Comparison of ENCODE assay signal across 8 mouse cellular contexts in the genomic region with DNA sequence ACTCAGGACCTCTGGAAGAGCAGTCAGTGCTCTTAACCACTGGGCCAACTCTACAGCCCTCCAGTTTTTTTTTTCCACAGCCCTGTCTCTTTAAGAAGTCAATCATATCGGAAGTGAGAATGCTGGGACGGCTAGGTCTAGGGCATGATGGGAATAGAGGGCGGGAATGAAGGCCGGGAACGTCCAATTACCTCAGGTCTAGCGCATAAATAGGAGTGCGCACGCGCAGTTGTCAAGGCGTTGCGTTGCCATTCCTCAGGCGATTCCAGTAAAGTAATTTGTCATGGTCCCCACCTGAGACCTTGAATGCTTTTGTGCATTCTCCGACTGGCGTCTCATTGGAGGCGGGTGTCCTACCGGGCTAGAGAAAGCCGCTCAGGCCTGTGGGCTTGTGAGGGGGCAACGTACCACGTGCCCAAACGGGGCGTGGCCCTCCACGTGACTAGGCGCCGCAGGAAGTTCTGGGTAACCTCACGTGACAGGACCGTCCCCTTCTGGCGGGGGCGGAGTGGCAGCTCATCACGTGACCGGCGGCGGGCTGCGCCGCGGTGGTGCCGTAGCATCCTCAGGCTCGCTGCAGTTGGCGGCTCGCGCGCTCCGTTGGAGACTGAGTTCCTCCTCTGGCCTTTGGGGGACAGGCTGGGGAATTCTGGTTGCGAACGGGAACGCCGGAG. TPM values are rescaled to one million over a fixed set of nuclear protein-coding genes. Genes with fewer than 3 reads are reported as not detected.
DNase-seq lines count a peak whose midpoint lies in the region; ATAC-seq and TF ChIP-seq lines count a peak whose summit lies in the region.

A gene (plus strand): TSS at position 509 of the 674 bp plus-strand sequence.

- H3K4me2 ChIP-seq in lung, embryonic 15.5 days: peak within 1 kb of the TSS; percentile 69

- peak; percentile 74; the same call in 1 of the 2 replicates for TF ChIP-seq POLR2A in thymus, adult 2 months (IDR thresholded peaks at IDR 0.05; ENCODE audit: control insufficient read depth, extremely low read depth, insufficient read depth, low read length, poor library complexity)

- peak; percentile 85 for DNase-seq in Patski (ENCODE audit: low read depth, low spot score)
- DNase-seq in cerebellum, postnatal 10 days: peak; percentile 99
- peak; percentile 94 to 96 for DNase-seq in frontal cortex, adult 2 months (ENCODE audit: extremely low spot score in 1 of 2, low spot score in 1 of 2)
- peak; percentile 97 for DNase-seq in hindbrain, embryonic 10.5 days (ENCODE audit: low spot score)
- peak; percentile 93 for DNase-seq in layer of hippocampus, adult 9-10 months (ENCODE audit: low spot score)
- DNase-seq in ovary, adult 18-20 months (ENCODE audit: low spot score): peak; percentile 94
- DNase-seq in thymus, adult 2 months: peak; percentile 94

- TF ChIP-seq CTCF in Patski (IDR thresholded peaks at IDR 0.05): no peak
- peak; percentile 45; the same call in 1 of the 2 replicates for TF ChIP-seq CTCF in thymus, adult 2 months (IDR thresholded peaks at IDR 0.05; ENCODE audit: borderline replicate concordance, control insufficient read depth, extremely low read depth, insufficient read depth, low read length, poor library complexity)

- CTCF ChIA-PET in Patski (lab: Charles Lee): no interaction called here

- peak; percentile 92 for ATAC-seq in Patski
- ATAC-seq in lung, embryonic 15.5 days (ENCODE audit: borderline replicate concordance, extremely low read depth, low FRiP score, low TSS enrichment): peak; percentile 97

- H3K27ac ChIP-seq in hindbrain, embryonic 10.5 days: peak within 1 kb of the TSS; percentile 93
- H3K27ac ChIP-seq in lung, embryonic 15.5 days: peak within 1 kb of the TSS; percentile 87
- 0 out of 2 replicates have a peak within 1 kb of the TSS, but pooled peaks have one; percentile 29 for H3K27ac ChIP-seq in thymus, adult 2 months (ENCODE audit: control insufficient read depth, insufficient read depth, low read length)

- peak within 1 kb of the TSS; percentile 70 for H3K4me3 ChIP-seq in hindbrain, embryonic 10.5 days
- H3K4me3 ChIP-seq in lung, embryonic 15.5 days: peak within 1 kb of the TSS; percentile 56
- H3K4me3 ChIP-seq in thymus, adult 2 months (ENCODE audit: control insufficient read depth, insufficient read depth, low read length): peak within 1 kb of the TSS; percentile 53

- WGBS in hindbrain, embryonic 10.5 days: under 1% methylated on average over 46 of the region's 46 CpGs
- WGBS in lung, embryonic 15.5 days: under 1% methylated on average over 46 of the region's 46 CpGs
- 1% methylated on average over 46 of the region's 46 CpGs for WGBS in thymus, adult 2 months

- H3K9ac ChIP-seq in lung, embryonic 15.5 days: peak within 1 kb of the TSS; percentile 43

- 0 out of 2 replicates have a peak, but pooled peaks cover 3% of the 10 kb centered on the region for H3K36me3 ChIP-seq in hindbrain, embryonic 10.5 days
- no peaks in the 10 kb centered on the region for H3K36me3 ChIP-seq in lung, embryonic 15.5 days
- H3K36me3 ChIP-seq in thymus, adult 2 months (ENCODE audit: control insufficient read depth, insufficient read depth, low read length): no peaks in the 10 kb centered on the region

- POLR2A ChIA-PET in Patski (lab: Charles Lee): interaction anchor here (1.4 kb wide), 1 partner anchor 56 kb away, joined by 3 read pairs; a partner anchor contains a TSS

- no peaks in the 10 kb centered on the region for H3K27me3 ChIP-seq in Patski
- no peaks in the 10 kb centered on the region for H3K27me3 ChIP-seq in hindbrain, embryonic 10.5 days (ENCODE audit: insufficient read depth, poor library complexity, severe bottlenecking)
- H3K27me3 ChIP-seq in lung, embryonic 15.5 days: no peaks in the 10 kb centered on the region
- no peaks in the 10 kb centered on the region for H3K27me3 ChIP-seq in thymus, adult 2 months (ENCODE audit: control insufficient read depth, insufficient read depth, low read length)

- in situ Hi-C loops in Patski (cut with MboI; ENCODE audit: low pct_unique_long_range_greater_than_20kb): no loop called here

- H3K9me3 ChIP-seq in hindbrain, embryonic 10.5 days: peaks cover 1% of the 10 kb centered on the region; the same call in 1 of the 2 replicates
- no peaks in the 10 kb centered on the region for H3K9me3 ChIP-seq in lung, embryonic 15.5 days

- H3K4me1 ChIP-seq in hindbrain, embryonic 10.5 days (replicated peaks): peaks cover 9% of the 10 kb centered on the region
- peaks cover 5% of the 10 kb centered on the region; the same call in 1 of the 2 replicates for H3K4me1 ChIP-seq in lung, embryonic 15.5 days
- peaks cover 4% of the 10 kb centered on the region for H3K4me1 ChIP-seq in thymus, adult 2 months (replicated peaks; ENCODE audit: control insufficient read depth, insufficient read depth, low read length)

RNA-seq across cellular contexts. Expression of the gene that starts here (rescaled TPM):
- 20.9 TPM for polyA plus RNA-seq in Patski (2021)
- 42.2 and 44.6 TPM in 2 replicates for polyA plus RNA-seq in frontal cortex, adult 2 months (2012; rRNA removed)
- 19.5 and 21.6 TPM in 2 replicates for polyA plus RNA-seq in hindbrain, embryonic 10.5 days (2016; fragmentation: Nextera tagmentation; extraction: Ambion mirVana)
- 15.0 and 17.3 TPM in 2 replicates for polyA plus RNA-seq in lung, embryonic 15.5 days (2015; fragmentation: Nextera tagmentation; extraction: Ambion mirVana)
- 6.4 and 8.2 TPM in 2 replicates for polyA plus RNA-seq in thymus, adult 2 months (2012; rRNA removed)

Comparison
In these comparisons a context has a peak if more than half of its experiments do, and no peak if none do; other contexts are left out.
1. Peak in every context shown above with its lines: DNase-seq, ATAC-seq, H3K4me3 ChIP-seq and H3K27ac ChIP-seq.
2. H3K27ac ChIP-seq: peak in every context shown above with its lines; median percentile 93 in hindbrain, embryonic 10.5 days; 87 in lung, embryonic 15.5 days; 29 in thymus, adult 2 months.